Mouse (Mus musculus) mammary gland, adult 2 months (tissue): ENCODE data around the gene Klhl26. TPM values are rescaled to one million over a fixed set of nuclear protein-coding genes. Genes with fewer than 3 reads are reported as not detected.

ENCODE experiments used
- polyA plus RNA-seq: library from polyadenylated mRNA; depleted of rRNA; stranded (reverse); fragments of >200 nt; gene quantifications from 2 replicates; pipeline ENCODE4 v1.2.3, GENCODE M21; 2012; ENCODE audit warnings: low replicate concordance; rRNA removed

Gene Klhl26
- 53.4 and 80.6 TPM in 2 replicates for polyA plus RNA-seq

DNA sequence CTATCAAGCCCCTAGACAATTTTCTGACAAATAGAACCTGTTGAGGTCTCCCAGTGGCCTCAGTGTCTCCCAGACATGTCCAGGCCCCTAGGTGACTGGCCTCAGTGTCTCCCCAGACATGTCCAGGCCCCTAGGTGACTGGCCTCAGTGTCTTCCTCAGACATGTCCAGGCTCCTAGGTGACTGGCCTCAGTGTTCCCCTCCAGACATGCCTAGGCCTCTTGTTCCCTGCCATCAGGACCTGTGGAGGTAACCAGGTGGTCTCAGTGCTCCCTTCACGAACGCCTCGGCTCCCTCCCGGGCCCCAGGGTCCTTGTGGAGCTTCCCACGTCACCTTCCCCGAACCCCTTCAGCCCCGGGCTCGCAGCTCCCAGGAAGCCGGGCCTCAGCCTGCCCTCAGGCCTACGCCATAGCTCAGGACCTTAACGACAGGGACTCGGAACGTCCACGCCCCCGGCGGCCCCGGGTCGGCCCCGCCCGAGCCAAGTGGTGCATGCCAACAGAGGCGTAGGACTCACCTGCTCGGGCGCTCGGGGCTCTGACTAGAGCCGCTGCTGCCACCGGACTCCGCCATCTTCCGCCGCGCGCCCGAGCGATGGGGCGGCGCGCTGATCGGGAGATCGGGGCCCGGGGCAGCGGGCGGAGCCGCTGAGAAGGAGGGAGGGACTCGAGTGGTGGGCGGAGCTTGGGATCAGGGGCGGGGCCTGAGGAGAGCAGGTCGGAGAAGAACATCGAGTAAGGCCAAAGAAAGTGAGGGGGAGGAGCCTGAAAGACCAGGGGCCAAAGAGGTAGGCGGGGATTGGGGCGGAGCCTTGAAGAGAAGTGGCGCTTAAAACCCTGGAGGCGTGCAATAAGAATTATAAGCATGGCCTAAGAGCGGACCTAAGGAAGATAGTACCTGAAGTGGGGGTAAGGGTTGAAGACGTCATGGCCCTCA, at the start of gene Klhl26:
Gene Klhl26 (minus strand): TSS at position 636 of the 936 bp plus-strand sequence.

DNA sequence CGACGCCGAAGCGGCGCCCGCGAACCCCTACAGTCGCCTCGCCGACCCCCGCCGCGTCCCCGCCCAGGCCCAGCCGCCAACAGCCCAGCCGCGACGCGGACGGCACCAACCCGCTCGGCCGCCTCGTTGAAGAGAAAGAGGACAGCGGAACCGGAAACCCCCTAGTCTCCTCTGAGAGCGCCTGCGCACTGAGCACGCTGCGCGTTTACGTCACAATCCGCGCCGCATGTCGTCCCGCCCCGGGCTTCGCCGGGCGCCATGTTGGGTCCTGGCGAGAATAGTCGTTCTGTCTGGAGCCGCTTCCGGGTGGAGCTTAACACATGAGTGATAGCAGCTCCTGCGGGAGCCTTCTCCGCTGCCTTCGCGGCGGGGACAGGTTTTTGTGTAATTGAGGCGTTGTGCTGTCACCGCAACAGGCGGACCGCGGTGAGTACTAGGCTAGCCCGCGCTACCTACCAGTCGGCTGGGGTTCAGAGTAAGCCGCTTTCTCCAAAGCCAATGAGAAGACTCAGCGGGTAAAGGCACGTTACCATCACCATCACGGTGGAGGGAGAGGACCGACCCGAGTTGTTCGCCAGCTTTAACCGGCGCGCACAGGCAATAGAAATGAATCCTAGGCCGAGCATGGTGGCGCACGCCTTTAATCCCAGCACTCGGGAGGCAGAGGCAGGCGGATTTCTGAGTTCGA, 33.6 kb upstream of the Klhl26 start, which contains the start of gene Uba52:
Gene Uba52 (minus strand): TSS at position 574 of the 688 bp plus-strand sequence.

DNA sequence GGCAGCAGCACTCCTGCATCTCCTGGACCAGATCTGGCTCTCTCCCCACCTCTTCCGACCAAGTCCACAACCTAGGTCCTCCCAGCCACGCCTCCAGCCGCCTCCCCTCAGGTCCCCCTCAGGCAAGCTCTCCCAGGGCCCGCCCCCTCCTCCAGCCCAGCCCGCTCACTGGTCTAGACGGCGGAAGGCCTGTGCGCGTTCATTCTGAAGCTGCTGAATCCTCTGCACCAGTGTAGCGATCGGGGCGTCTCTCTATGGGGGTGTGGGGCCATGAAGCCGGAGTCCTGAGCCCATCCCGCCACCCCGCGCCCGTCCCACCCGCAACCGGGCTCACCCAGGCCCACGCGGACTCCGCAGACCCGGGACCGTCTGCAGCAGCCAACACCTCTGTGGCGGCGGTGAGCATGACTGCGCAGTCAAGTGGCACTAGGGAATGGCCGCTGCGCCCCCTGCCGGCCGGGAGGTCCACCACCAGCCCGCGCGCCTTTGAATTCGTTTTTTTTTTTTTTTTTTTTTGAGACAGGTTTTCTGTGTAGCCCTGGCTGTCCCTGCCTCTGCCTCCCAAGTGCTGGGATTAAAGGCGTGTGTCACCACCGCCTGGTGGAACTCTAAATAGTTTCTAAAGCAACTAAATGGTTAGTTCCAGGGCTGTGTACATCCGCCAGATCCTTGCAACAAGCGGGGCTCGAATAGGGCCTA, 29.7 kb upstream of the Klhl26 start, which contains the start of gene Rex1bd:
Gene Rex1bd (minus strand): TSS at position 425 of the 699 bp plus-strand sequence.

DNA sequence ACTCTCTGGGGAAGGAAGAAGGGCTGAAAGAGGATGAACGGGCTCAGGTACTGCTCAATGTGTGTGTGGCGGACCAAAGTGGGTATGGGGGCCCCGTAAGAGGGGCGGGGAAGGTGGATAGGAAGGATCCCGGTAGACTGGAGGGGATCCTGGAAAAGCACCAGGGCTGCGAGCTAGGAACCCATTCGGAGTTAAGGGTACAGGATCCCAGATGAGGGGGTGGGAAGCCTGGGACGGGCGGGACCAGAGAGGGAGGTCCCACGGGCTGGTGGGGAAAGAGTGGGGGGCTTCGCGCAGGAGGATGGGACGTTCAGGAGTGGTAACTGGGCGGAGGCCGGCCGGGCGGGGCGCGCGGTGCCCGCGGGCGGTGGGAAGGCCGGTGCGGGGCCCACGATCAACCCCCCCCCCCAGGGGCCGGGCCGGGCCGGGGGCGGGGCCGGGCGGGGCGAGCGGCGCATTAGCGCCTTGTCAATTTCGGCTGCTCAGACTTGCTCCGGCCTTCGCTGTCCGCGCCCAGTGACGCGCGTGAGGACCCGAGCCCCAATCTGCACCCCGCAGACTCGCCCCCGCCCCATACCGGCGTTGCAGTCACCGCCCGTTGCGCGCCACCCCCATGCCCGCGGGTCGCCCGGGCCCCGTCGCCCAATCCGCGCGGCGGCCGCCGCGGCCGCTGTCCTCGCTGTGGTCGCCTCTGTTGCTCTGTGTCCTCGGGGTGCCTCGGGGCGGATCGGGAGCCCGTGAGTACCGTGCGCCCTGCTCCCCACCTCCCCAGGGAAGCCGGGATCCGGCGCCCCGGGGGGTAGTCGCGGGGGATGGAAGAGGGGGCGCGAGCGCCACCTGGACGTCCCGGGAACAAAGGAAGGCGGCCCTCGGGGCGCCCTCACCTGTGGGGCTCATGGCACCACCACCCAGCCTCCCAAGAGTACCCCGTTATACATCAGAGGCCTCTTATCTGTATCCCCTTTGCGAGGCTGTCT, 16.2 kb upstream of the Klhl26 start, which contains the start of gene Crlf1:
Gene Crlf1 (plus strand): TSS at position 495 of the 977 bp plus-strand sequence.

DNA sequence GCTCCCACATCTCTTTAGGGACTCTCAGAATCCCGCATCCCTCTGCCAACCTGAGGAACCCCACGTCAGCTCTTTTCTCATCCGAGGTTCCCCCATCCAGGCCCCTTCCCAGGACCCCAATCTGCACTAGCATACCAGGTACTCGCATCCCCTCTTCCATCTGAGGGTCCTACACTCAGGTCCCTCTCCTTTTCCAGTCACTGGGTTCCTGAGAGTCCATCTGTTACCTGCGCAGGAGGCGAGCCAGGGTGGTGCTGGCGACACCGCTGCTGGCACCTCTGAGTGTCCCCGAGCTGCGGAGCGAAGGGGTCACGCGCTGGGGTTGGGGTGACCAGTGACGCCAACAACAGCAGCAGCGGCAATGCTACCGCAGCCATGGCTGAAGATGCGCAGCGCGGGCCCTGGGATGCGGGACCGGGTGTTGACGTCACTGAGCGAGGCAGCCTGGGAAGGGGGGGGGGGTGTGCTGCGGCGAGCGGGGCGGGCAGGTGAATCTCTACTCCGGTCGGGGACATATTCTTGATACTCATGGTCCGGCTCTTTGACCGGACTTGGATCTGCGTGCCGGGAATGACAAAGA, 10.3 kb upstream of the Klhl26 start, which contains the start of gene Tmem59l:
Gene Tmem59l (minus strand): TSS at position 418 of the 580 bp plus-strand sequence.

DNA sequence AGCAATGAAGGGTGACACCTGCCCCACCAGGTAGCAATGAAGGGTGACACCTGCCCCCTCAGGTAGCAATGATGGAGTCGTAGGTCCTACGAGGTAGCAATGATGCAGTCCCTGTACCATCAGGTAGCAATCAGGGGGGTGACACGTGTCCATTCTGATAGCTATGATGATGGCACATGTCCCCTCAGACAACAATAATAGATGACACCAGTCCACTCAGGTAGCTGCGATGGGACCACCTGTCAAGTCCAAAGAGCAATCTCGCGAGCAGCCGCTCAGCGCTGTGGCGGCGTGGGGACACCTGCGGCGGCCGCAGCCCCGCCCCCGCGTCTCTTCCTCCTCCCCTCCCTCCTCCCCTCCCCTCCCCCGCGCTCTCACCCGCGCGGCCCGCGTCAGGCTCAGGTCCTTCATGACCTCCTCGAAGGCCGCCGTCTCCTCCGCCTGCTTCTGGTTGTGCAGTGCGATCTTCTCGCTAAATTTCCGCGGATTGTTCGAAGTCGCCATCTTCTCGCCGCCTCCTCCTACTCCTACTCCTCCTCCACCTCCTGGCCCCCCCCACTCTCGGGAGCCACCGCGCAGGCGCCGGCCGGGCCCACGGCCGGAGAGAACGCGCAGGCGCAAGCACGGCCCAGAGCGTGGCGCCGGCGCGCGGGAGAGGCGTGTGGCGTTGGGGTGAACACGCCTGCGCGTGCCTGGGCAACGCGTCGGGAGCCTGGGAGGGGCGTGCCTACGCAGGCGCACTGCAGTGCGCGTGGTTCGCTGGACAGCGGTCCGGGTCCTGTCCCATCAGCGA, 37.5 kb downstream of the Klhl26 start, which contains the start of gene Crtc1:
Gene Crtc1 (minus strand): TSS at position 525 of the 793 bp plus-strand sequence.

Other genes with a start within 250 kb of the Klhl26 start
- gene Sugp2, start 242.7 kb downstream of the Klhl26 start, polyA plus RNA-seq: 35.9 and 45.8 TPM in 2 replicates
- gene Armc6, start 242.5 kb downstream of the Klhl26 start, polyA plus RNA-seq: 16.3 and 19.1 TPM in 2 replicates
- gene Homer3, start 194.1 kb downstream of the Klhl26 start, polyA plus RNA-seq: 28.4 and 42.3 TPM in 2 replicates
- 43.0 and 47.9 TPM in 2 replicates for gene Ddx49, start 174.5 kb downstream of the Klhl26 start, polyA plus RNA-seq
- gene Cope, start 174.4 kb downstream of the Klhl26 start, polyA plus RNA-seq: 262 and 364 TPM in 2 replicates
- gene Cers1, start 161.2 kb downstream of the Klhl26 start, polyA plus RNA-seq: 1.1 and 8.3 TPM in 2 replicates
- 2.9 TPM in 1 of 2 replicates, not detected in the other for gene Gdf1, start 147.2 kb downstream of the Klhl26 start, polyA plus RNA-seq
- 23.8 and 44.2 TPM in 2 replicates for gene Upf1, start 123.7 kb downstream of the Klhl26 start, polyA plus RNA-seq
- 1.1 TPM in 2 replicates for gene Comp, start 103.4 kb downstream of the Klhl26 start, polyA plus RNA-seq
- gene Crtc1, start 37.4 kb downstream of the Klhl26 start, polyA plus RNA-seq: 22.9 and 36.9 TPM in 2 replicates
- gene Tmem59l, start 10.4 kb upstream of the Klhl26 start, polyA plus RNA-seq: 0.42 and 0.50 TPM in 2 replicates
- gene Crlf1, start 16.2 kb upstream of the Klhl26 start, polyA plus RNA-seq: 5.2 and 5.7 TPM in 2 replicates
- gene Rex1bd, start 29.8 kb upstream of the Klhl26 start, polyA plus RNA-seq: 240 and 366 TPM in 2 replicates
- gene Uba52, start 33.8 kb upstream of the Klhl26 start, polyA plus RNA-seq: 371 and 768 TPM in 2 replicates
- gene Fkbp8, start 50.8 kb upstream of the Klhl26 start, polyA plus RNA-seq: 331 and 487 TPM in 2 replicates
- gene Kxd1, start 51.0 kb upstream of the Klhl26 start, polyA plus RNA-seq: 82.7 and 119 TPM in 2 replicates
- 29.0 and 40.3 TPM in 2 replicates for gene Ell, start 62.5 kb upstream of the Klhl26 start, polyA plus RNA-seq
- 107 and 194 TPM in 2 replicates for gene Isyna1, start 117.4 kb upstream of the Klhl26 start, polyA plus RNA-seq
- gene Ssbp4, start 131.9 kb upstream of the Klhl26 start, polyA plus RNA-seq: 143 and 413 TPM in 2 replicates
- 23.8 and 34.0 TPM in 2 replicates for gene Lrrc25, start 139.2 kb upstream of the Klhl26 start, polyA plus RNA-seq
- gene Gdf15, start 155.5 kb upstream of the Klhl26 start, polyA plus RNA-seq: 1.3 and 4.8 TPM in 2 replicates
- gene Pgpep1, start 183.4 kb upstream of the Klhl26 start, polyA plus RNA-seq: 36.5 and 50.6 TPM in 2 replicates
- gene Lsm4, start 196.3 kb upstream of the Klhl26 start, polyA plus RNA-seq: 62.1 and 102 TPM in 2 replicates
- gene Jund, start 222.0 kb upstream of the Klhl26 start, polyA plus RNA-seq: 185 and 938 TPM in 2 replicates
- 0.03 and 0.04 TPM in 2 replicates for gene Iqcn, start 226.5 kb upstream of the Klhl26 start, polyA plus RNA-seq
- 0.20 and 0.50 TPM in 2 replicates for gene Gm3336, start 241.6 kb upstream of the Klhl26 start, polyA plus RNA-seq
- gene Pde4c, start 246.8 kb upstream of the Klhl26 start, polyA plus RNA-seq: 5.5 and 6.5 TPM in 2 replicates